Mouse (Mus musculus): Measurements from ENCODE around the gene Ldb1.
A peak's percentile ranks its signal among the peaks of the same experiment; 100 is the strongest.

Ldb1 gene

GRCm38 (mm10) chr19:46044271-46044992 lies 582 bp downstream of the Ldb1 start, which contains the start of gene Pprc1:
Pprc1 (plus strand) TSS chr19:46044886.
- peak; percentile 74 for DNase-seq

DNA sequence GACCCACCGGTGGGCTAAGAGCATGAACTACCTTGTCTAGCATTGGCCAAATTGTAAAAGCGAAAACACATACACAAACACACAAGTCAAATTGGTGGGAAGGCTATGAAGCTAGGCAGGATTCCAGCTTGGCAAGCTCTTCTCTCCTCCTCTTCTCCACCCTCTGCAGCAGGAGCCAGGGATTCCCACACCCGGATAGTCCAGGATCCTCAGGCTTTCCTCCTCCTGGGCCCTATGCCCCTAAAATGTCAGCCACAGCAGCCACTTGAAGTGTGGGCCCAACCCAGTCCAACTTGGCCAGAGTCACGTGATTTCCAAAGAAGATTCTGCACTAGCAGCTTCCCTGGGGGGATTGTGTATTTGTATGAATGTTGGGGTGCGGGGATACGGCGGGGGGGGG lies 1.6 kb downstream of the Ldb1 start:
- peak; percentile 46 for DNase-seq

GRCm38 (mm10) chr19:46042476-46043011 lies 2.5 kb downstream of the Ldb1 start:
- no peak for DNase-seq

- DNase-seq = peak; percentile 92
These were observed 3.0 kb downstream of the Ldb1 start for GRCm38 (mm10) chr19:46041933-46042475.

GRCm38 (mm10) chr19:46041299-46041932 lies 3.6 kb downstream of the Ldb1 start:
- no peak for DNase-seq

DNA sequence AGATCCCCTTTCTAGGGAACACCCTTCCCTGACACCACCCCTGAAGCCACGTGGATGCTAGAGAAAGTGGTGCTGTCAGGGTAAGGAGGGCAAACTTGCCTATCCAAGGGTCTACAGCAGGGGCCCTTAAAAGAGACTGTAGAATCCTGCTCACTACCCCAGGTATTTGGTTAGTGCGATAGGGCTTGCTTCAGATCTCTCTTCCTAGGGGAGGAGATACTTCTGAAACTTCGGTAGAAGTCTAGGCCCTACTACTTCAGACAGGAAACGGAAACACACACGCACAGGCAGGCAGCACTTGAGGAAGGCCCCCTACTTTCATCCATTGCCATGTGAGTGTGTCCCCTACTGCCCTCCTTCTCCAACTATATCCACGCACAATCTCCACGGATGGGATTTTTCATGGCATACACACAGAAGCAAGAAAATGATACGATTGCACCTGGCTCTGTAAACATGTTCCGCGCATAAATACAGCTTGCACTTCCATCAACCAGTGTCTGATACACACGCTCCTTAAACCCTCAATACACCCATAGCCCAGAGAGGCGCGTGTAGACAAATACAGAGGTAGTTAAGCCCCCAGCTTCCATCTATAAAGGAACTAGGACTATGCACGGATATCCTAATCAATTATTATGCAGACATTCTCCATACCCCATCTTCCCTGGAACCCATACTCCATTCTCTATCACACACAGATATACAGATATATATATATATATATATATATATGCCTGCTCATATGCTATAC lies 4.7 kb downstream of the Ldb1 start:
- DNase-seq = peak; percentile 14

DNA sequence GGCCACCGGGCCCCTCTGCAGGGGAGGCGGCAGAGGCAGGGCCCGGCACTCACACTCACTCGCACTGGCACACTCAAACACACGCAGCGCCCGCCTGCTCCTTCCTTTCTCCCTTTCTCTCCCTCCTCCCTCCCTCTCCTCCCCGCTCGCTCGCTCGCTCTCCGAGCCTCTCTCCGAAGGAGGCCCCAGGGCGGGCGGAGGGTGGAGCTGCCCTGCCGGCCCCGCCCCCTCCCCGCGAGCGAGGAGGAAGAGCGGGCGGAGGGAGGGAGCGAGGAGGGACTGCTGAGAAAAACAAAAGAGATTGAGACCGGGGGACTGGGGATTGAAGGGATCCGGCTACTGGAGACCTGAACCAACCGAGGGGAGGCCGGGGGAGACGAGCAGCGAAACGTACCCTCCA lies 5.5 kb downstream of the Ldb1 start:
- DNase-seq = peak; percentile 91

DNA sequence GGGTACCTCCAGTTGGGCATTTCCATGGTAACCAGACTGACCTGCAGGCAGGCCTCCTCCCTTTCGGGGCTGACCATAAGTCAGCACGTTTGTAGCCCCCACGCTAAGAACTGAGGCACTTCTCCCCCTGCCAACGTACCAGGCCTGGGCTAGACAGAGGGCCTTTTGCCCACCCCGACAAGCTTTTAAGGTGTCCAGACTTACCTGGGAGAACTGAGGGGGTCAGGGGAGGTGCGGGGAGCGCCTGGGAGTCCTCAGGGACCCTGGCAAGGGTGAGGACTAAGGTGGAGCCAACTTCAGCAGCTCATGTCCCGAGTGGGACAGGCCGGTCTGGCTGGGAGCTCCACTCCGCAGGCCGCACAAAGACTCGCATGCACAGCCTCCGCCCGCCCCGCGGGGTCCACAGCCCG lies 6.2 kb downstream of the Ldb1 start:
- no peak for DNase-seq

DNA sequence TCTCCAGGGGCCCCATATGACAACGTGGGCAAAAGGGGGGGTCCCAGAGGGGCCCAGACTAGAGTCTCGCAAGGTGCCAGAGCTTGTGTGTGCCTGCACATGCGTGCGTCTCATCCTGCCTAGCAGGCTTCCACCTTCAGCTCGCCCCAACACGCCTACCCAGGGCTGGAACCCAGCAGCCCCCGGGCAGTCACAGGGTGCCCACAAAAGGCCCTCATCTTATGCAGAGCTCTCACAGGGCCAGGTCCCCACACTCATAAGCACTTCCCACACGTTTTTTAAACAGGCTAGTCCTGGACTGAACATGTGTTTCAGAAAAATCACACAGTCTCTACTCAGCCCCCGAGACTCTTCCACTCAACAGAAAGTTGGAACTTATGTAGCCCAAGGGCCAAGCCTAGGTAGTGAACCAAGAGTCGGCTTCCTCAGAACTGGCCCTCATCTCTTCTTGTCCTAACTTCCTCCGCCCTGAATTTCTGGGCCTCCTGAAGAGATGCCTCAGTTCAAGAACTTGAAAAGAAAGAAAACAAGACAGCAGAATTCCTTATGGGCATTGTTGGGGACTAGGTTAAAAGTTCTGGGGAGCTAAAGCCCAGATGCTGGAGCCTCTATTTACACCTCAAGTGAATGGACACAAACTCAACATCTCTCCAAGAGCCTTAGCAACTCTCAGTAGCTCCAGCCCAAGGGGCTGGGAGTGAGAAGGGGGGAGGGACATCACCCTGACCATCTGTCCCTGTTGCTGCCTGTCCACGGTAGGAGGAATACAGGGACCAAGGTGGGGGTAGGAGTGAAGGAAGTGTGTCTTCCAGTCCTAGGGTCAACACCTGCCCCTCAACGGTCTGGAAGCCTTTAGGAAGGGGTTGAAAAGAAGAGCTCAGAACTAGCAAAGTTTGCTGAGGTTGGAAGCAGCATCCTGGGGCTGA lies 6.8 kb downstream of the Ldb1 start:
- no peak for DNase-seq

GRCm38 (mm10) chr19:46037243-46037924 lies 7.6 kb downstream of the Ldb1 start:
- DNase-seq = peak; percentile 36

DNA sequence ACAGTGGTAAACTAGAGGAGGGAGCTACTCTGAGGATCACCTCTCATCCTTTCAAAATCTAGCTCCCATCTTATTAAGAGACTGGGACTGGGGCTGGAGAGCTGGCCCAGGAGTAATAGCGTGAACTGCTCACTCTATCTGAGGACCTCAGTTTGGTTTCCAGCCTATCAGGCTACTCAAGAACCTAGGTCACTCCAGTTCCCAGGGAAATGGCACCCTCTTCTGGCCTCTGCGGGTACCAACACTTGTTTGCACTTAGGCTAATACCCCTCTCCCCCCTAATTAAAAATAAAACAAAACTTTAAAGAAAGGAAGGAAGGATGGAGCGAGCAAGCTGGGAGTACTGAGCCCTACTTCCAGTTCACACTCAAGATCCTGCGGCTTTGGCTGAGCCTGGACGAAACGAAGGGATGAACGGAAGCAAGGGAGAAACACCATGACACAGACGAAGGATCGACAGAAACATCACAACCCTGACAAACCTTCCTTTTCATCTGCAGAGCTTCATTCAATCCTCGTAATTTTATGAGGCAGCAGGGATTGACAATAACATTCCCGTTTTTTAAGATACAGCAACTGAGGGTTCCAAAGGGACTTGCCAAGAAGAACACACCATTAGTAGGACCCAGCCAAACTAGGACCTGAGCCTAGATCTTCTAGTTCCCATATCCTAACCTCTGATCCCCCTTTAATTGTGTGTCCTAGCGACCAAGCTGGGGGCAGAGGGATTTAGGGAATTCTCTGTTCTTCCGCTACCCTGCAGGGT lies 8.4 kb downstream of the Ldb1 start:
- peak; percentile 34 for DNase-seq

DNA sequence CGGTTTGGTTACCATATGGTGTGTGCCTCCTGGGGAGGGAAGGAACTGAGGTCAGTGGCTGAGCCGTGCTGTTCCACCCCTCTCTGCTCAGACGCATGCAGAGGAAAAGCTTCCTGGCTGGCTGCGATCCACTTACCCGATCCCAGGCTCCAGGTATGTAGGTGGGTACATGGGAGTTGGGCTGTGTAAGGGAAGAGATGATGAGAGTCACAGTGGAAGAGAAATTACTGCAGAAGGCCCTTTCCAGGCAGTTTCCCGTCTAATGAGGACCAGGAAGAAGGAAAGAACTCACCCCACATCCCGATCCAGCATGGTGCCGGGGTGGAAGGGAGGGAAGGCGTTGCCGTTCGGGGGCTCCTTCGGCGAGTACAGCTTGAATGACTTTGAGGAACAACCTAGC lies 9.0 kb downstream of the Ldb1 start:
- no peak for DNase-seq

- DNase-seq = no peak
These were observed 11.1 kb downstream of the Ldb1 start for GRCm38 (mm10) chr19:46033911-46034310.

GRCm38 (mm10) chr19:46032731-46033510 lies 12.1 kb downstream of the Ldb1 start:
- no peak for DNase-seq

- no peak for DNase-seq
These were observed 13.2 kb downstream of the Ldb1 start for GRCm38 (mm10) chr19:46031689-46032432.

GRCm38 (mm10) chr19:46030196-46030983 lies 14.6 kb downstream of the Ldb1 start:
- no peak for DNase-seq

GRCm38 (mm10) chr19:46029652-46030051 lies 15.4 kb downstream of the Ldb1 start:
- DNase-seq = no peak

DNA sequence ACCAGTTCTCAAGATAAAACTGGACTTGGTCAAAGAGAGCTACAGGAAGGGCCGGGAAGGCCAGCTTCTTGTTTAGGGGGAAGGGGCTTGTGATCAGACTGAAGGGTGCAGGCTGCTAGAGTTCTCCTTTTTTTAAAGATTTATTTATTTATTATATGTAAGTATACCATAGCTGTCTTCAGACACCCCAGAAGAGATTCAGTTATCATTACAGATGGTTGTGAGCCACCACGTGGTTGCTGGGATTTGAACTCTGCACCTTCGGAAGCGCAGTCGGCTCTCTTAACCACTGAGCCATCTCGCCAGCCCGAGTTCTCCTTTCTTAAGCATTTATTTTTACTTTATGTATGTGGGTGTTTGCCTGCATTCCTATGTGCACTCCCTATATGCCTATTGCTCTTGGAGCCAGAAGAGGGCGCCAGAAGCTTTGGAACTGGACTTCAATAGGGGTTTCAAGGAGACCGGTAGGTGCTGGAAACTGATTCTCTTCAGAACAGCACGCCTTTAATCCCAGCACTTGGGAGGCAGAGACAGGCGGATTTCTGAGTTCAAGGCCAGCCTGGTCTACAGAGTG lies 16.2 kb downstream of the Ldb1 start:
- DNase-seq = no peak
